Mouse (Mus musculus) common myeloid progenitor, adult 5-6 weeks (primary cell): Measurements from ENCODE around the gene Myt1. TPM values are rescaled to one million over a fixed set of nuclear protein-coding genes. Genes with fewer than 3 reads are reported as not detected.

ENCODE experiments used
- total RNA-seq: library from RNA; stranded (forward); fragments of 200-1000, 187-1606 nt; gene quantifications from 2 replicates; pipeline ENCODE4 v1.2.3, GENCODE M21; 2017

The Myt1 gene
- total RNA-seq, 1 experiment from 2014 or later: not detected

Other genes starting within 250 kb of the Myt1 start
- gene Dnajc5, start 242.8 kb upstream of the Myt1 start, total RNA-seq: 30.1 and 31.7 TPM in 2 replicates
- 50.7 and 75.4 TPM in 2 replicates for gene Uckl1, start 178.4 kb upstream of the Myt1 start, total RNA-seq
- 79.0 and 94.9 TPM in 2 replicates for gene Prpf6, start 171.5 kb upstream of the Myt1 start, total RNA-seq
- 16.3 and 26.4 TPM in 2 replicates for gene Zfp512b, start 170.5 kb upstream of the Myt1 start, total RNA-seq
- gene Samd10, start 164.1 kb upstream of the Myt1 start, total RNA-seq: 0.87 and 1.8 TPM in 2 replicates
- not detected in 2 replicates for gene Gm29797, start 106.3 kb upstream of the Myt1 start, total RNA-seq
- gene Sox18, start 91.7 kb upstream of the Myt1 start, total RNA-seq: not detected in 2 replicates
- 3.3 and 9.6 TPM in 2 replicates for gene Tcea2, start 83.0 kb upstream of the Myt1 start, total RNA-seq
- gene Rgs19, start 69.4 kb upstream of the Myt1 start, total RNA-seq: 67.5 and 113 TPM in 2 replicates
- gene Lkaaear1, start 64.9 kb upstream of the Myt1 start, total RNA-seq: not detected in 2 replicates
- gene Oprl1, start 48.3 kb upstream of the Myt1 start, total RNA-seq: not detected in 2 replicates
- gene Pcmtd2, start 74.5 kb downstream of the Myt1 start, total RNA-seq: 28.0 and 35.9 TPM in 2 replicates
- 39.3 and 50.7 TPM in 2 replicates for gene Polr3k, start 101.0 kb downstream of the Myt1 start, total RNA-seq
- not detected in 2 replicates for gene Gm14496, start 227.8 kb downstream of the Myt1 start, total RNA-seq